Mouse (Mus musculus): Measurements from ENCODE around the gene Nploc4.

GRCm38 (mm10) chr11:120381157-120381556 lies 56.4 kb downstream of the Nploc4 start:
- TF ChIP-seq CTCF (IDR thresholded peaks at IDR 0.05; ENCODE audit: extremely low read depth, insufficient read depth, low read length), result no peak
- TF ChIP-seq POLR2A (IDR thresholded peaks at IDR 0.05; ENCODE audit: extremely low read depth, insufficient read depth, low read length), result no peak

Measured in cortical plate, adult 2 months (tissue).